Mouse (Mus musculus) stomach, embryonic 15.5 days (tissue): ENCODE measurements at regions not wholly inside any gene's neighbourhood (a gene's known extent, or its start where the extent isn't known, plus 50 kb on each side); places are given as distances from the start of the nearest gene placed in this dataset.
"Not testable (repeated sequence)": the region's sequence is repeated elsewhere in the genome, so short reads cannot be mapped to it uniquely, and the experiment has no call there.

Experiments used
- ATAC-seq: fragments of 200-750 bp; cut with Nextera tagmentation; 2 replicates; pipeline ENCODE4 v1.8.0; 2017; ENCODE audit warnings: low read depth, moderate number of reproducible peaks, moderate TSS enrichment; ENCODE audit not compliant: insufficient read depth, low FRiP score
- H3K27ac ChIP-seq: fragments of 300-500 bp; sonication (generic); 2 replicates; pipeline ENCODE4 v1.5.1; 2015; ENCODE audit warnings: mild to moderate bottlenecking, inconsistent platforms
- H3K27me3 ChIP-seq: fragments of 300-500 bp; sonication (generic); replicated peaks from 2 replicates; pipeline ENCODE4 v1.6.1; 2015; ENCODE audit warnings: inconsistent platforms
- H3K36me3 ChIP-seq: fragments of 300-500 bp; sonication (generic); 2 replicates; pipeline ENCODE4 v1.6.1; 2015; ENCODE audit warnings: inconsistent platforms
- H3K4me1 ChIP-seq: fragments of 300-500 bp; sonication (generic); 2 replicates; pipeline ENCODE4 v1.6.1; 2015; ENCODE audit warnings: inconsistent platforms
- H3K4me2 ChIP-seq: fragments of 300-500 bp; sonication (generic); 2 replicates; pipeline ENCODE4 v1.6.1; 2015; ENCODE audit warnings: mild to moderate bottlenecking, inconsistent platforms
- H3K4me3 ChIP-seq: fragments of 300-500 bp; sonication (generic); replicated peaks from 2 replicates; pipeline ENCODE4 v1.5.1; 2015; ENCODE audit warnings: inconsistent platforms
- H3K9ac ChIP-seq: fragments of 300-500 bp; sonication (generic); 2 replicates; pipeline ENCODE4 v1.6.1; 2015; ENCODE audit warnings: inconsistent platforms
- H3K9me3 ChIP-seq: fragments of 300-500 bp; sonication (generic); 2 replicates; pipeline ENCODE4 v1.6.1; 2016; ENCODE audit warnings: inconsistent platforms
- WGBS: fragments of 180-500 bp; shearing (Covaris S2); methylation state at CpG from one replicate; pipeline ENCODE4 v1.1.7; 2015; 5-methylcytosine and 5-hydroxymethylcytosine counted together

DNA sequence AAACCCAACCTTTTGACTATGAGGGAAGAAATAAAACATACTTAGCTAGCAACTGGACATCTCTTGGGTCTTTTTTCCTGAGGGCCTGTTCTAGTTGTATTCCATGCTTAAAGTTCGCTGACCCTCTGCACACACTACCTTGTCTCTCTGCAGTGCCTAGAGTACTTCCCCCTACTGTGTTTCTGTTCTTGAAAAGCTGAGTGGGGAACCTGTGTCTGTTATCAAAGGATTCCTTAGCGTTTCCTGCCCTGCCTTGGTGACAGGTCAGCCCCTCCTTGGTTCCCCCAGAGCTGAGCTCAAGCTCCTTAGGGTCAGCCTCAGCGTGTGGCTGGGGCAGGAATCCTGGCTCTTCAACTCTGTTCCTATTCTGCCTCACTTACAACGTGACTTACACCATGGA, 227.2 kb upstream of the Vmn1r3 start:
- not testable (repeated sequence) for H3K4me2 ChIP-seq, H3K9me3 ChIP-seq, H3K4me1 ChIP-seq, H3K27ac ChIP-seq, H3K9ac ChIP-seq, H3K4me3 ChIP-seq, H3K27me3 ChIP-seq, ATAC-seq, H3K36me3 ChIP-seq
- 38% methylated on average over 4 of the region's 4 CpGs for WGBS

DNA sequence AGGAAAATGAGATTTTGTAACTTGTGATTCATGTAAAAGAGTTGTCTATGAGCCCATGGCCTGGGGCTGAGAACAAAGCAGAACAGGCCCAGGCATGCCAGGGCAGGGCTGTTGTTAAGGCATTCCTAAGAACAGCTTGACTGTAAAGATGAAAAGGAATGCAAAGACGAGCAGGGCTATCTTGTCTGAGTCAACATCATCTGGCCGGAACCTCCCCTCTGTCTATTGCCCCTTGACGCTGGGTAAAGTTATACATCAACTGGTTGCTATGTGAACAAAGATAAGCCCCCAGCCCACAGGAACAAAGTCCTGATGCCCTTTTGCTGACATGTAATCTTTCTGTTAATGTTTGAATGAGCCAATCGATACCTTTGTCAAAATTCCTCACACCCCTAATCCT, 217.7 kb upstream of the Vmn1r3 start:
- not testable (repeated sequence) for H3K36me3 ChIP-seq, H3K27me3 ChIP-seq, H3K9ac ChIP-seq, H3K4me1 ChIP-seq, H3K9me3 ChIP-seq, H3K4me2 ChIP-seq, H3K27ac ChIP-seq, ATAC-seq, H3K4me3 ChIP-seq
- 39% methylated on average over 4 of the region's 4 CpGs for WGBS

DNA sequence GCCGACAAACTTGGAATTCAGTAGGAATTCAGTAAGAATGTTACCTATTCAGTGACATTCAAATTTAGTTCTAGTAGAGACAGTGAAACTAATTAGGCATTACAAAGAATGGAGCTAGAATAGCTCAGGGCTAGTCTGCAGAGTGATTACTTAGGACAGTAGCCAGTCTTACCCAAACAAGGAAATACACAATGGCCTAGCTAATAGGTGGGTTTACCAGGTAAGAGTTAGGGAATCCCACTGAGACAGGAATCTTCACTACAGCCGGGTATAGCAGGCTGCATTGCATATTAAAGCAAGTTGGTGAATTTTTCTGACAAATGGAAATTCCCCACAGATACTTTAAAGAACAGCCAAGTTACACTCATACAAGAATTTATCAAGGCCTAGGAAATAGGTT, 216.6 kb upstream of the Vmn1r3 start:
- not testable (repeated sequence) for H3K36me3 ChIP-seq, H3K9me3 ChIP-seq, H3K4me3 ChIP-seq, ATAC-seq, H3K27me3 ChIP-seq, H3K4me2 ChIP-seq, H3K9ac ChIP-seq, H3K27ac ChIP-seq, H3K4me1 ChIP-seq
- WGBS: 79% methylated on average over 2 of the region's 2 CpGs

DNA sequence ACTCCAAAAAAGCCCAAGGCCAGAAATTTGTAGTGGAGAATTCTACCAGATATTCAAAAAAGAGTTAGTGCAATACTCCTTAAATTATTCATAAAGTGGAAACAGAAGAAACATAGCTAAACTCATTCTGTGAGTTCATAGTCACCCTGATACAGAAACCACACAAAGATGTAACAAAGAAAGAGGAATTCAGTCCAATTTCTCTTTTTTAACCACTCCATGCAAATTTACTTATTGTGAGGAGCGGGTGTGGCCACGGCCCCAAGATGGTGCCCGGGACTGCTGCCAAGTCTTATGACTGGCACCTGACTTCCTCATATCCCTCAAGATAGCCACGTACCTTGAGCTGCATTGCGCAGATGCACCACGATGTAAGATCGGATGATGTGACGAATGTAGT, 206.4 kb upstream of the Vmn1r3 start:
- H3K4me1 ChIP-seq, ATAC-seq, H3K36me3 ChIP-seq, H3K27me3 ChIP-seq, H3K9me3 ChIP-seq, H3K27ac ChIP-seq, H3K4me2 ChIP-seq, H3K4me3 ChIP-seq, H3K9ac ChIP-seq: not testable (repeated sequence)
- 90% methylated on average over 8 of the region's 8 CpGs for WGBS

DNA sequence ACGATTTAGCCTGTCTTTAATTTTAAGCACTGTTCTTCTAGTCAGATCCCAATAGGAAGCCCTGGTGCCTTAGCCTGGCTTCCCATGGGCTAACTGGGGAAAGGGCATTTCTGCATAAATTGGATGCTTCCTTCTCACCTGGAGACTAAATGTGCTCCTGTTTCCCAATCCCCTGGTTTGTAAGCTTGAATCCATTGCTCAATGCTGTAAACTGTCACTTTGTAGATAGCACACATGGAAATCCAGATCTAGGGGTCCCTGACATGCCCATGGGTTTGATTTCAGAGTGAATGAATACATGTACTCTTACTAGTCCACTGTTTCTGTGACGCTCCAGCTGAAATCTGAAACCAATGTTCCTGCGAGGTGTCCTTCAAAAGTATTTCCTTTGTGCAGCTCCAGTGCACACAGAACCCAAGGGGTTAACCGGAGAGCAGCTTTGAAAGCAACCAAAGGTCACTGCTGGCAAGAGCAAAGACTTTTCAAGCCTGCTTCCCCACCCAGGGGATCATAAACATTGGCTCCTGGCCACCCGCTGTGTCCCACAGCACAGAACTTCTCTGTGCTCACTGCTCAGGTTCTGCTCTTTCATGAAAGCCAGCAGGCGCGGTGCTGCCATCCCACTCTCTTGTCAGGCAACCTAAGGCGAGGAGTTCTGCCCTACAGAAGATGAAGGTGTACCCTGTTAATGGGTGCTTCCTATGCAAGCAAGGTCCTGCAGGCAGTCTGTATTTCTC, 188.0 kb upstream of the Vmn1r3 start:
- 38% methylated on average over 8 of the region's 8 CpGs for WGBS
- H3K9ac ChIP-seq, H3K9me3 ChIP-seq, ATAC-seq, H3K4me3 ChIP-seq, H3K27ac ChIP-seq, H3K27me3 ChIP-seq, H3K4me1 ChIP-seq, H3K36me3 ChIP-seq, H3K4me2 ChIP-seq: not testable (repeated sequence)

DNA sequence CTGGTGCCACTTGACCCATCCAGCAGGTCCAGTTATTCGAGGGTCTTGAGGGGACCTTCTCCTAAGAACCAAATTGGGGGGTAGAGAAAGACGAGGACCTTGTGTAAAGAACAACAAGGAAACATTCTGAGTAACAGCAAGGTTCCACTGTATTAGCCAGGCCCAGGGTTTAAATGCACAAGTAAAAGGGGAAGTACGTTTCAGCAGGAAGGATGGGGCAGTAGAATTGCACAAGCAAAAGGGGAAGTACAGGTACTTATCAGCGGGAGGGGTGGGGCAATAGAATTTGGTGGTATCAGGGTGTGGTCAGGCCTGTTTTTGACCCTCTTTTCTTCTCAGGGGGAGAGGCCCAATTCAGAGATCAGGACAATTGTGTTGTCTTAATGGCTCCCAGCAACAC, 182.9 kb upstream of the Vmn1r3 start:
- not testable (repeated sequence) for ATAC-seq, H3K27me3 ChIP-seq, H3K9me3 ChIP-seq, H3K27ac ChIP-seq, H3K36me3 ChIP-seq, H3K4me1 ChIP-seq, H3K4me2 ChIP-seq, H3K9ac ChIP-seq, H3K4me3 ChIP-seq
- WGBS: 64% methylated on average over 4 of the region's 4 CpGs

DNA sequence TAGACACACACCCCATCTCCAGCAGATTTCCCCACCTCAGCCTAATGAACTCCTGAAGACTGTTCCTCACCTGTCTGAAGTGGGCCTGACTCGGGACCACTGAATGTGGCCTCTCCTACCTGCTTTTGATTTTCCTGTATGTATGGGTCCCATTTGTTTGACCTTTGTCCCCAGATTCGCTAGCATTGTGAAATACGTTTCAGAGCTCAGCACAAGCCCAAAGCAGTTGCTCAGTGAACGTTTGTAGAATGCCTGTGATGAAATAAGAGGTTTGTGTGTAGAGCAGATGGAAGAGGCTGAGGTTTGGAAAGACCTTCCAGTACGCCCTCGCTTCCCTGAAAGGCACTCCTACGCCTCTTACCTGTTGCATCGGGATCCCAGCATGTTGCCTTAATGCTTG, 158.3 kb upstream of the Vmn1r3 start:
- not testable (repeated sequence) for H3K27ac ChIP-seq, ATAC-seq, H3K4me2 ChIP-seq, H3K36me3 ChIP-seq, H3K27me3 ChIP-seq, H3K4me3 ChIP-seq, H3K9ac ChIP-seq, H3K9me3 ChIP-seq, H3K4me1 ChIP-seq
- 80% methylated on average over 8 of the region's 8 CpGs for WGBS

DNA sequence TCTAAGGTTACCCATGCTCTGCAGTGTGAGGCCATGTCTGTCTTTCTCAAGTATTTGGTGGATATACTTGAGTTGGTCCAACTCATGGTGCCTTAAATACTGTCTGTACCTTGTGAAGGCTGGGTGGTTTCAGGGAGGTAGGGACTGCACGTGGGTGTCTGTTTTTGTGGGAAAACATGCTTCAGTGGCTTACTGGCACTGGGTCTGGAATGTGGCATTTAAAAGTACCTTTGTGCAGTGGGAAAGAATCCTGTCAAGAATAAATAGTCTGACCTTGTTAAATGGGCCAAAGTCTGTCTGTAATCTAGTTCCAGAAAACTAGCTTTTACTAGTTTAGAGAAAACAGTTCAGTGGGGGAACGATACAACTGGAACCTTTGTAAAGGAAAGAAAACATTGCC, 157.5 kb upstream of the Vmn1r3 start:
- not testable (repeated sequence) for H3K27me3 ChIP-seq, H3K9me3 ChIP-seq, H3K4me1 ChIP-seq, H3K36me3 ChIP-seq, H3K4me3 ChIP-seq, H3K4me2 ChIP-seq, ATAC-seq, H3K27ac ChIP-seq, H3K9ac ChIP-seq
- 73% methylated on average over 2 of the region's 2 CpGs for WGBS

DNA sequence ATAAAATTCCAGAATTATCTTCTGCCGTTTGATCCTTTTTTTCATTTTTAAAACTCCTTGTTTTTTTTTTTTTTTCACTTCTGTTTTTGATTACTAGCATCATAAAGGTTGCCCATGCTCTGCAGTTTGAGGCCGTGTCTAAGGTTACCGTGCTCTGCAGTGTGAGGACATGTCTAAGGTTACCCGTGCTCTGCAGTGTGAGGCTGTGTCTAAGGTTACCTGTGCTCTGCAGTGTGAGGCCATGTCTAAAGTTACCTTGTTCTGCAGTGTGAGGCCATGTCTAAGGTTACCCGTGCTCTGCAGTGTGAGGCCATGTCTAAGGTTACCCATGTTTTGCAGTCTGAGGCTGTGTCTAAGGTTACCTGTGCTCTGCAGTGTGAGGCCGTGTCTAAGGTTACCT, 157.0 kb upstream of the Vmn1r3 start:
- H3K9me3 ChIP-seq, H3K27me3 ChIP-seq, ATAC-seq, H3K27ac ChIP-seq, H3K4me1 ChIP-seq, H3K4me3 ChIP-seq, H3K4me2 ChIP-seq, H3K36me3 ChIP-seq, H3K9ac ChIP-seq: not testable (repeated sequence)
- 93% methylated on average over 6 of the region's 6 CpGs for WGBS
